Mouse (Mus musculus) hindbrain, embryonic 11.5 days (tissue): ENCODE measurements around the gene Zdhhc24. TPM values are rescaled to one million over a fixed set of nuclear protein-coding genes. Genes with fewer than 3 reads are reported as not detected.

Experiments
- ATAC-seq: fragments of 200-750 bp; cut with Nextera tagmentation; 2 replicates; pipeline ENCODE4 v1.8.0; 2017; ENCODE audit warnings: mild to moderate bottlenecking, moderate TSS enrichment, moderate library complexity; ENCODE audit not compliant: low FRiP score
- DNase-seq: peaks from one replicate; pipeline ENCODE4 v3.0.0-alpha.2; 2015; ENCODE audit warnings: low spot score
- H3K27ac ChIP-seq: fragments of 300-500 bp; sonication (generic); 2 replicates; pipeline ENCODE4 v1.5.1; 2014; ENCODE audit warnings: mild to moderate bottlenecking, low read depth, low read length
- H3K27me3 ChIP-seq: fragments of 300-500 bp; sonication (generic); 2 replicates; pipeline ENCODE4 v1.6.1; 2014; ENCODE audit warnings: mild to moderate bottlenecking, low read length, moderate library complexity, mixed read lengths; ENCODE audit not compliant: control insufficient read depth, insufficient read depth
- H3K36me3 ChIP-seq: fragments of 300-500 bp; sonication (generic); 2 replicates; pipeline ENCODE4 v1.6.1; 2014; ENCODE audit warnings: mild to moderate bottlenecking, low read length, moderate library complexity, mixed read lengths; ENCODE audit not compliant: control insufficient read depth, insufficient read depth
- H3K4me1 ChIP-seq: fragments of 300-500 bp; sonication (generic); replicated peaks from 2 replicates; pipeline ENCODE4 v1.6.1; 2014; ENCODE audit warnings: low read length, mixed read lengths; ENCODE audit not compliant: control insufficient read depth, insufficient read depth
- H3K4me2 ChIP-seq: fragments of 300-500 bp; sonication (generic); replicated peaks from 2 replicates; pipeline ENCODE4 v1.6.1; 2014; ENCODE audit warnings: mild to moderate bottlenecking, low read depth, low read length
- H3K4me3 ChIP-seq: fragments of 300-500 bp; sonication (generic); 2 replicates; pipeline ENCODE4 v1.5.1; 2014; ENCODE audit warnings: low read depth, low read length
- H3K9ac ChIP-seq: fragments of 300-500 bp; sonication (generic); 2 replicates; pipeline ENCODE4 v1.6.1; 2014; ENCODE audit warnings: low read depth, low read length
- H3K9me3 ChIP-seq: fragments of 300-500 bp; sonication (generic); 2 replicates; pipeline ENCODE4 v1.6.1; 2016; ENCODE audit warnings: low read length; ENCODE audit not compliant: control insufficient read depth
- WGBS: fragments of 180-500 bp; shearing (Covaris S2); extraction: QIAGEN DNeasy Blood & Tissue Kit; methylation state at CpG from one replicate; pipeline ENCODE4 v1.1.7; 2014; 5-methylcytosine and 5-hydroxymethylcytosine counted together
- polyA plus RNA-seq: library from polyadenylated mRNA; unstranded; fragments of >200 nt; fragmentation: Nextera tagmentation; extraction: Ambion mirVana; gene quantifications from 2 replicates; pipeline ENCODE4 v1.2.1, GENCODE M21; 2014

The Zdhhc24 gene
- polyA plus RNA-seq, 1 experiment from 2014 or later, result 14.1 TPM

DNA sequence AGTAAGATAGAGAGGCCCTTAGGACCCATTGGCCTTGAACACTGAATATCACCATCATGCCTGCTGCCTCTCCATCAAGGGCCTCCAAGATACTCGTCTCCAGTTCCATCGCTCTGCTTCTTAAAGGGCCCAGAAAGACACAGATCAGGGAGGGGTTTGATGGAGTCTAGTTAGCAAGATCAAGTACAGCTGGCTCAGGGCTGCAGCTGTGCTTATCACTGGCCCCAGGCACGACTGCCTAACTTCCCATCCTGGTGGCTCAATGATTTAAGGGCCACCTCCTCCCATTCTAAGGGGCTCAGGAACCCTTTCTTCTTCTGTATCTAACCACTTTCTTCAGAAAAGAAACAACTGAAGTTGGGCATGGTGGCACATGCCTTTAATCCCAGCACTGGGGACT is 13.3 kb downstream of the Zdhhc24 start:
- no peaks in the 10 kb centered on the region for H3K9me3 ChIP-seq
- no peak for ATAC-seq
- no peak overlapping the region for H3K4me3 ChIP-seq
- WGBS, result 79% methylated on average over 3 of the region's 3 CpGs
- DNase-seq, result no peak
- H3K27ac ChIP-seq, result no peak overlapping the region
- no peak overlapping the region for H3K9ac ChIP-seq
- H3K36me3 ChIP-seq, result peaks cover 4% of the 10 kb centered on the region; the same call in 1 of the 2 replicates
- H3K4me2 ChIP-seq, result no peak overlapping the region
- no peaks in the 10 kb centered on the region for H3K27me3 ChIP-seq
- no peaks in the 10 kb centered on the region for H3K4me1 ChIP-seq

DNA sequence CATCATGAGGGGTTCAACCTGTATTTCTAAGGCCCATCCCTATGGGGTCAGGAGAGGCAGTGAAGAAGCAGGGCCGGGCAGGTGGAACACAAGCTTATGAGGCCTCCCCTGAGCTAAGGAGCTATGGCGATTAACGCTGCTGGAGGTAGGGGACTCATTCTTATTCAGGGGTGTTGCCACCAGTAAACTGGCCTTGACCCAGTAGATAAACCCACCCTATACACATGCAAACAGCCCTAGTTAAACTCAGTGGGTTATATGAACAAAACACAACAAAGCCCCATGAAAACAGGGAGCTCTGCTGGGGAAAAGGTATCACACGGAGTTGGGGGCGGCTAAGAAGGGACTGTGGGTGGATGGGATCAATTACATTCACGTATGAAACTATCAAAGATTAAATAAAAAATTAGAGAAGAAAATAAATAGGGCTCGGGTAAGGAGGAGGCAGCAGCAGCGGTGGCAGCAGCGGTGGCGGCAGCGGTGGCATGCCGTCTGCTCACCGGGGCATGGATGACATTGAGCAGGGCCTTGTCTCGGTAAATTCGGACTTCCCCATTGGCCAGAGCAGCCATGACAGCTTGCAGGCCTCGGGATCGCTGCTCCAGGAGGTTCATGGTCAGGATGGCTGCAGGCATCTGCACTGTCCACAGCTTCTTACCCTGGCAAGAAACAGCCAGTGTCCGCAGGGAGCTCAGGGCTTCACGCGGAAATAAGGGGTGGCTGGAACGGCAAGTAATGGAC is 18.5 kb downstream of the Zdhhc24 start:
- H3K27ac ChIP-seq, result no peak overlapping the region
- 51% methylated on average over 21 of the region's 21 CpGs for WGBS
- no peak for ATAC-seq

DNA sequence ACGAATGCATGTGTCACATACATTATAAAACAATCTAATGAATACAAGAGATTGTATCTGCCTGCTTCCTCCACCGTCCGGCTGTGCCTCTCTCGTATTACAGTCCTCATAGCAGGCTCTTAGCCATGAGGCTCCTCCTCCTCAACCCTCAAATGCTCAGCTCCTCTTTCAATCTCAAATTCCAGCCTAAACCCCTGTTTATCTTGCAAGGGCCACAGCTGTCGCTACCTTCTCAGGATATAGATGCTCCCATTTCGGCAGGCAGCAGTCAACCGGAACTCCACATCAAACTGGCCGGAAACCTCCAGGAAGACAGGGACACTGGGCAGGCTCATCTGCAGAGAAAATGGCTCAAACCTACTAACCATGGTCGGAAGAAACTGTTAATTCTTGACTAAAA is 20.5 kb downstream of the Zdhhc24 start:
- WGBS, result 77% methylated on average over 9 of the region's 9 CpGs
- H3K36me3 ChIP-seq, result no peaks in the 10 kb centered on the region
- no peaks in the 10 kb centered on the region for H3K27me3 ChIP-seq

More for the DNA sequence above, 18.5 kb downstream of the Zdhhc24 start:
- Histone ChIP-seq H3K4me1 (no peaks in the 10 kb centered on the region), H3K4me2 (no peak overlapping the region), H3K9ac (no peak overlapping the region), H3K27me3 (no peaks in the 10 kb centered on the region), H3K9me3 (no peaks in the 10 kb centered on the region), H3K36me3 (no peaks in the 10 kb centered on the region), H3K4me3 (no peak overlapping the region)
- no peak for DNase-seq

DNA sequence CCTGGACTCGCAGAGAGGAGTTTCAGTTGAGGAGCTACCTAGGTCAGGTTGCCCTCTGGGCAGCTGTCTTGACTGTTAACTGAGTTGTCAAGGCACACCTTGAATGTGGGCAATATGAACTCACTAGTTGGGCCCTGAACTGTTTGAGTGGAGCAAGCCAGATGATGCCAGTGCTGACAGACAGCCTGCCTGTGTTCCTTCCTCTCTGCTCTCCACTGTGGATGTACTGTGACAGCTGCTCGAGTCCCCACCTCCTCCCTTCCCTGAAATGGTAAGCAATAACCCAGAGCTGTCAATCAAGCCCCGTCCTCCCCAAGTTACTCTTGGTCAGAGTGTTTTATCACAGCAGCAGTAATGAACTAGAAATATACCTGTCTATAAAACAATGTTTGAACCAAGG is 21.4 kb downstream of the Zdhhc24 start:
- no peaks in the 10 kb centered on the region for H3K4me1 ChIP-seq
- no peaks in the 10 kb centered on the region for H3K9me3 ChIP-seq
- H3K4me3 ChIP-seq, result no peak overlapping the region
- H3K4me2 ChIP-seq, result no peak overlapping the region
- no peaks in the 10 kb centered on the region for H3K36me3 ChIP-seq
- H3K27ac ChIP-seq, result no peak overlapping the region
- no peaks in the 10 kb centered on the region for H3K27me3 ChIP-seq
- ATAC-seq (no peak), DNase-seq (no peak)
- 79% methylated on average over 3 of the region's 3 CpGs for WGBS
- H3K9ac ChIP-seq, result no peak overlapping the region

More for the DNA sequence above, 20.5 kb downstream of the Zdhhc24 start:
- no peak overlapping the region for H3K27ac ChIP-seq
- no peaks in the 10 kb centered on the region for H3K4me1 ChIP-seq
- H3K9me3 ChIP-seq, result no peaks in the 10 kb centered on the region
- DNase-seq (no peak), ATAC-seq (no peak)
- no peak overlapping the region for H3K9ac ChIP-seq
- no peak overlapping the region for H3K4me3 ChIP-seq
- no peak overlapping the region for H3K4me2 ChIP-seq

DNA sequence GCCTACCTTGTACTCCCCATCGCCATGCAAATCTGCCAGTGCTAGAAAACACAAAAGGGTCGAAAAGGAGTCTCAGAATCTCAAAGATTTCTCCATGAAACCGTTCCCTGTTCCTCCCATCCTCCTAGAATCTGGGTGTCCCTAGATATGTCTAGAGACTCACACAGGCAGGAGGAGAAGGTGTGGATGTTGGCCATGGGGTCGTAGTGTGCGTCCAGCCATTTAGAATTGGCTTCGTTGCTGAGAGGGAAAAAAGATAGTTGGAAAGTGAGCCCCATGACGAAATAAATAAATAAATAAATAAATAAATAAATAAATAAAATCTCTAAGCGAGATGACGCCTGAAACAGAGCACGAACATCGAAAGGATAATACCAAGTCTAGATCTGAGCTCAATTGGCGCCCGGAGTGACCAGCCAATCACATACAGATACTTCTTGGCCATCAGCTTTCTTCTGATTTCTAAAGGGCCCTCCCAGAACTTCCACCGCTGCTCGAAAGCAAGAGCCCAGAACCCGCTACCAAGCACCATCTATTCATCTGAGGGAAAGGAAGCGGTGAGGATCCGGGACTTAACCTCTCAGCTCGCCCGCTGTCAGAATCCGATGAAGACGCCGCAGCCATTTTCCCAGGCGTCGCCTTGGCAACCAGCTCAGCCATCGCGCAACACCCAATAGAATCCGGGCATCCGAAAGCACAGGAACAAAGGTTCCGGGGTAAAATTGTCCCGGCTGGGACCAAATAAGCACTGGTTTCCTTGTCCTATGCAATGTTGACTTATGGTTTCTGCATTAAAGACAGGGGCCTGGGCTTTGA is 27.7 kb downstream of the Zdhhc24 start, which contains the start of gene Bbs1:
Gene Bbs1 (minus strand): TSS at position 650 of the 816 bp plus-strand sequence.
- H3K4me3 ChIP-seq, result peak within 1 kb of the TSS; percentile 52
- peak within 1 kb of the TSS; percentile 3 for H3K27ac ChIP-seq
- no peaks in the 10 kb centered on the region for H3K27me3 ChIP-seq
- peak within 1 kb of the TSS; percentile 62 for H3K4me2 ChIP-seq
- 9% methylated on average over 31 of the region's 31 CpGs for WGBS
- peak; percentile 90 for DNase-seq
- H3K9me3 ChIP-seq, result no peaks in the 10 kb centered on the region
- peak; percentile 61 for ATAC-seq
- peak within 1 kb of the TSS; percentile 58 for H3K9ac ChIP-seq
- peaks cover 2% of the 10 kb centered on the region; the same call in 1 of the 2 replicates for H3K4me1 ChIP-seq
- H3K36me3 ChIP-seq, result peaks cover 6% of the 10 kb centered on the region; the same call in 1 of the 2 replicates

DNA sequence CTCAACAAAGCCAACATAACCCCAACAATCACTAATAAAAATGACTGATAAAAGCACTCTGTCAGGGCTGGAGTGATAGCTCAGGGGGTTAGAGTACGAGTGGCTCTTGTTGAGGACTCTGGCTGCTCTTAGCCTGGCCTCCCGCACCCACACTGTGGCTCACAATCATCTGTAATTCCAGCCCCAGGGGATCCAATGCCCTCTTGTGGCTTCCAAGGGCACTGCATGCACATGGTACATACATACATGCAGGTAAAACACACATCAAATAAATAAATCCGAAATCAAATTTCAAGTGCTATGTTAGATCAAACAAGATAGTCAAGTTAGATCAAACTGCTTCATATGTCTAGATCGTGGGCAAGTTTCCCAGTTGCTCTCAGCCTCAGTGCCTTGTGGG is 29.6 kb downstream of the Zdhhc24 start:
- no peak overlapping the region for H3K9ac ChIP-seq
- DNase-seq (peak; percentile 38), ATAC-seq (no peak)
- no peak overlapping the region for H3K27ac ChIP-seq
- 83% methylated on average over 4 of the region's 4 CpGs for WGBS
- peaks cover 8% of the 10 kb centered on the region; the same call in 1 of the 2 replicates for H3K36me3 ChIP-seq
- peaks cover 2% of the 10 kb centered on the region; the same call in 1 of the 2 replicates for H3K4me1 ChIP-seq
- H3K27me3 ChIP-seq, result no peaks in the 10 kb centered on the region
- no peak overlapping the region for H3K4me3 ChIP-seq
- no peaks in the 10 kb centered on the region for H3K9me3 ChIP-seq
- H3K4me2 ChIP-seq, result no peak overlapping the region

DNA sequence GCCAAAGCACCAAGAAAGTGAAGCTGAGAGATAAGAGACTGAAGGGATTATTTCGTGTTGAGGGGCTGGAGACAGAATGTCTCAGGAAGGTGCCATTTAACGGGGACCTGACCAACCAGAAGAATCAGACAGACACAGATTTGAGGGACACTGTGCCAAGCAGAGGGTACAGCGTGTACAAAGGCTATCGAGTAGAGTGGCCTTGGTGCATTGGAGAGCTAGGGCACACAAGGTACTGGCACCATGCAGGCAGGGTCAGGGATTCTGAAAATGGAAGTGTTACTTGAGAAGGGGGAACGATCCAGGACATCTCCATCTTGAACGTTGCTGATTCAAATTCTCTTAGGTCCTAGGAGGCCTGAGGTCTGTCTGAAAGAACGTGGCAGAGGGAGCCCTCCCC is 30.9 kb downstream of the Zdhhc24 start:
- Histone ChIP-seq H3K9ac (no peak overlapping the region), H3K9me3 (no peaks in the 10 kb centered on the region), H3K27me3 (no peaks in the 10 kb centered on the region), H3K4me2 (no peak overlapping the region), H3K4me3 (no peak overlapping the region), H3K27ac (no peak overlapping the region), H3K36me3 (peaks cover 14% of the 10 kb centered on the region), H3K4me1 (peaks cover 2% of the 10 kb centered on the region; the same call in 1 of the 2 replicates)
- no peak for ATAC-seq
- DNase-seq, result no peak
- 91% methylated on average over 7 of the region's 7 CpGs for WGBS

DNA sequence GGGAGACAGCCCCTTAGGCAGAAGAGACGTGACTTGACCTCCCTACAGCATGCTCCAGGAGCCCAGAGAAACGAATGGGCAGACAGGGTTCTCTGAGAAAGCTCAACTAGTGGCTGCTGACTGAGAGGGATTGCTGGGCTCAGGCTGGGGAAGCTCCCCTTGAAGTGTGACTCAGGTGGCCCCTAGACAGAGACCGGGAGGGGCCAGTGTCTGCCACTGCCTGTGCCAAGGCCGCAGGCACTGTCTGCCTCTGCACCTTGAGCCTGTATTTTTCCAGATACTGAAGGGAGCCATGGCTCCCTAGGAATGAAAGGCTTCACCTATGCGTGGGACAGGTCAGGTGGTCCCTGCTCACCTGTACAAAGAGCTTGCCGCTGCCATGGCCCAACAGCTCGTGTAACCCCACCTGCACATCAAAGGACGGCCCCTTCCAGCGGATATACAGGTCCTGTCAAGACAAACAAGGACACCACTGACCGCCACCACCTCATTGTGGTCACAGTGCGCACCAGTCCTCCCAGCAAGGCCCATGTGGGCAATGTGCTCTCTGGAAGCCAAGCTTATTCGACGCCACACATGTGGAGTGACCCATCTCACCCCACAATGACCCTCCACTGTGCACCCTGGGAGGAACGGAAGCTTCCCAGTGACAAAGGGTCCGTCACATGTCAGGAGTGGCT is 37.6 kb downstream of the Zdhhc24 start:
- ATAC-seq, result no peak
- Histone ChIP-seq H3K36me3 (peaks cover 29% of the 10 kb centered on the region), H3K9ac (no peak overlapping the region), H3K4me1 (no peaks in the 10 kb centered on the region), H3K27me3 (no peaks in the 10 kb centered on the region), H3K4me3 (no peak overlapping the region), H3K4me2 (no peak overlapping the region), H3K9me3 (no peaks in the 10 kb centered on the region), H3K27ac (no peak overlapping the region)
- DNase-seq, result no peak
- 92% methylated on average over 15 of the region's 15 CpGs for WGBS
